Mouse (Mus musculus): ENCODE measurements around the gene Rassf5.
A peak's percentile ranks its signal among the peaks of the same experiment; 100 is the strongest.

Rassf5 gene

DNA sequence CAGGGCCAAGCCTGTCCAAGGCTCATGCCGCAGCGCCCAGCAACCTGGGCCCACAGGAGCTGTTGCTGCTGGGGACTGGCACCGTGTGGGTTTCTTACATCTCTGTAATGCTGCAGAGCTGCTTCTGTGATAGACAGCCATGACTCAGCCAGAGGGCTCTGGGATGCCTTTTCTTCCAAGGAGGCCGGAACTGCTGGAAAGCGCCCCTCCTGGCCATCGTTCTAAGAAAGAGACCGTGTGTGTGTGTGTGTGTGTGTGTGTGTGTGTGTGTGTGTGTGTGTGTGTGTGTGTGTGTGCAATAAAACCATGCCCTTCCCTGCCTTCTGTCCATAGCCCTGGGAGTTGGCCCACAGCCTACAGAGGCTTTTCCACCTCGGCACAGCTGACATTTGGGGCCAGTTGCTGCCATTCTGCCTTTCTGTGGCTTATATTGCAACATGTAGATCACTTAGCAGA is 35.1 kb downstream of the Rassf5 start:
- peak; percentile 19 for DNase-seq (ENCODE audit: low read depth, low spot score)

DNA sequence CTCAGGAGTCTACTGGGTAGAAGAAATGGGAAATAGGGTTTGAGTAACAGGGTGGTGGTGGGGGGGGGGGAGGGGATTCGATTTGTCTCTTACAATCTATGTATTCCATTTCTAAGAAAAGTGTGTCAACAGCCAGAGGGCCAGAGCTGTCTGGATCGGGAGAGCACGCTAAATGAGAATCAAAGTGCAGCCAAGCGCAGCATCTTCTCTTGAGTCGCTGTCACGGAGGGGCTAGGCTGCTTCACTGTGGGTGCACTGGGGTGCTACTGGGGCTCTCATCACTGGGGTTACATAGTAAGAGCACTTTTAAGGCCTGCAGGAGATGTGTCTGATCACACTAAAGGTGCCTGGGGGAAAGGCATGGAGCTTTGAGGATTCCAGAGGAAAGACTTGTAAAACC is 36.3 kb downstream of the Rassf5 start:
- no peak for DNase-seq (ENCODE audit: low read depth, low spot score)

GRCm38 (mm10) chr1:131208081-131208480 is 37.0 kb downstream of the Rassf5 start:
- no peak for DNase-seq (ENCODE audit: low read depth, low spot score)

- DNase-seq (ENCODE audit: low read depth, low spot score): peak; percentile 54
These were observed 37.5 kb downstream of the Rassf5 start for GRCm38 (mm10) chr1:131207531-131207930.

GRCm38 (mm10) chr1:131206342-131206741 is 38.7 kb downstream of the Rassf5 start:
- no peak for DNase-seq (ENCODE audit: low read depth, low spot score)

DNA sequence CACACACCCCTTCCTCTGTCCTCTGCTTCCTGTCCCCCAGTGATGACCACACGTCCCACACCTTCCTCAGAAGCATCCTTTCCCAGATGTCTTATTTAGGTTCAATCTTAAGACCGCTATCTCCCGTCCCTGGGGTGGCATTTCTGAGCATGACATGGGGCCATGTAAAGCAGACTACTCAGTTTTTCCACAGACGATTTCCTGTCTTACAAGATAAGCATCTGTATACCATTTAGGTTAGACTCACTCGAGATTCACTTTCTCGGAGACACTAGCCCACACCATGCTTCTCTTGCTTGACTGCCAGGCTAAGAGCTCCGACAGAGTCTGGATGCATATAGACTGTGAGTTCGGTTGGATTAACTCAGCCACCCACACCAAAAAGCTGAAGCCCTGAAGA is 40.6 kb downstream of the Rassf5 start:
- DNase-seq (ENCODE audit: low read depth, low spot score): no peak

DNA sequence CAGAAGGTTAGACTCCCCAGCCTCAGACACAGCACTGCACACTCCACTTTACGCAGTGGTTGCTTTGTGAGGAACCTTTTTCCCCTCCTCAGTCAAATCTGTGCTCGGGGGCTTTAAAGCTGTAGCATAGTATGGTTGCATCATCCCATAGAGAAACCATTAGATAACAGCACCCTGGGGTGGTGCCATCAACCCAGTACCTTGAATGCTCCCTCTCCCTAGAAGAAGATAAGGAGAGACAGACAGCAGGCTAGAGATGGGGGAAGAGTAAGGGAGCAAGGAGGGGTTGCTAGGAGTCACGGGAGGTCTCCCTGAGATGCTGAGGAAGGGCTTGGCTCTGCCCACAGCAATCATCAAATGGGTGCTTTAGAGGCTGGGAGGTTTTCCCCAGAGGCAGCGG is 43.7 kb downstream of the Rassf5 start:
- DNase-seq (ENCODE audit: low read depth, low spot score): no peak

DNA sequence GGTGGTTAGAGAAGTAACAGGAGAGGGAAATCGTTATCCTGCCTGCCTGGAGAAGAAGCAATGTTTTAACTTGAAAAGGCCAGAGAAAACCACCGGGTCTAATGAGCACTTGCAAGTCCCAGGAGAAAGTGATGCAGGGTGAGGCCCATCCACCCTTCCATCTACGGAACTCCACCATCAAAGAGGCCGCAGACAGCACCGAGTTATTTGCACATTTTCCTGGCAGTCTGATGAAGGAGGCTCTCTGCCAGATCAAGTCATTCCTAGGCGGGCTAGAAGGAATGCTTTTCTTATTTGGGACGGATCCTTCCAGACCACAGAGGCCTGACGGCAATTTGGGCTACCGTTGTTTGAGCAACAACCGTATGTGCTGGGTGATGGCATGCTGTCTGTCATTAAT is 44.5 kb downstream of the Rassf5 start:
- DNase-seq (ENCODE audit: low read depth, low spot score): no peak

DNA sequence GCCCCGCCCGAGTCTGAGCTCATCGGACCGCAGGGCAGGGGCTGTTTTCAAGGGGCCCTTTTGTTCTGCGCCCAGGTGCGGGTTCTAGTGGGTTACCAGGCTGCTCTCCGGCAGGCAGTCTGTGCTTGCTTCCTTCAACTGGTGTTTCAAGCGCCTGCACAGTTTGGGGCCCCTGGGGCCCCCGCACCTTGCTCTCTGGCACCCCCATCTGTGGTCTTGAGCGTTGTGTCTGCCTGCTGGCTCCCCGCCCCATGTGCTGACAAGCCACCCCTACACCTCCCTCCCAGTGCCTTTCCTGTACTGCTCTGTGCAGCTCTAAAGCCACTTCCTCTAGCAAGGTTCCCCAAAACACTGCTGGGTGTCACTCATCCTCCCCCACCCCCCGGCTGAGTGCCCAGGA is 45.1 kb downstream of the Rassf5 start:
- peak; percentile 29 for DNase-seq (ENCODE audit: low read depth, low spot score)

DNA sequence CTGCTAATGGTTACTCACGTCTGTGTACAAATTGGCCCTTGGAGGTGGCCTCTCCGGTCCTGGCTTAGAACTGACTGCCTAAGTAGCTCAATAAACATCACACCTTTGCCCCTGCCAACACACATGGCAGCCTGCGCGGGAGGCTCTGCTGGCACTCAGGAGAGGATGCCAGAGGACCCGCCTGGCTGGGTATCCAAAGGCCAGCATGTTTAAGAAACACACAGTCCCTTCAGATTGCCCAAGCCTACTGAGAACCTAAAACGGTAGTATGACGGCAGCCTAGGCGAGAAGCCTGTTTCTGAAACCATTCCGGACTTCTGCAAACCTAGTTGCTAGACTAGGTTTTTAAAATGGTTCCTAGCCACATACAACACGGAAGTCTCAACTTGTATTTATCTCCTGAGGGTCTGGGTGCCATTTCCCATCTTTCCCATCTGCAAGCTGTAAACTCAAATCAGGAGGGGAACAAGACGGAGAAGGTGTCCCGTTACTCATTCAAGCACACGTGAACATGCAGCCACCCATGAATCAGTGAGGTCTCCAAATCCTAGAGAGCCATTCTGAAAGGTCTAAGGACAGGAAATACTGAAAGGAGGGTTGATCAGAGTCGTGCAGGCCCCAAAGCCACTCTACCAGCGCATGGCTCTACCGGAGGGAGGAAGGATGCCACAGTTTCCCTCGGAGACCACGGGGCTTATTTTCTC is 45.8 kb downstream of the Rassf5 start:
- DNase-seq (ENCODE audit: low read depth, low spot score): no peak

DNA sequence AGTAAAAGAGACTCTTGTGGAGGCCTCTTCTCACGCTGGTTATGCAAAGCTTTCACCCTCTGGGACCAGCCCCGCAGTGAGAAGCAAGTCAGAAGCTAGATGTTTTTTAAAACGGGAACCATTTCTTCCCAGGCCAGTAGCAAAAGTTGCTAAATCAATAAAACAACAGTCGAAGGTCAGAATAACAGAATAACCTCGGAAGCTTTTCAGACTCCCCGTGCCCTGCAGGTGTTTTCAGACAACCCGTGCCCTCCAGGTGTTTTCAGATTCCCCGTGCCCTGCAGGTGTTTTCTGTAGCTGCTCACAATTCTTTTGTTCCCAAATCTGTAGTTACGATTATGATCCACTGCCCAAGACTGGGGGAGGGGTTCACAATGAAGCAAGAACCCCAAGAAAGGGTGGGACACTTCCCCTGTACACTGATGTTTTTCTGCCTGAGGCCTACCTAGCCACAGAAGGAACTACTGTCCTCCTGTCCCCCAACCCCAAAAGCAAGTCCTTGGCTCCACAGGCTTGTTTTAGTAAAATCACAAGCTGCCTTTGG is 46.6 kb downstream of the Rassf5 start:
- no peak for DNase-seq (ENCODE audit: low read depth, low spot score)

DNA sequence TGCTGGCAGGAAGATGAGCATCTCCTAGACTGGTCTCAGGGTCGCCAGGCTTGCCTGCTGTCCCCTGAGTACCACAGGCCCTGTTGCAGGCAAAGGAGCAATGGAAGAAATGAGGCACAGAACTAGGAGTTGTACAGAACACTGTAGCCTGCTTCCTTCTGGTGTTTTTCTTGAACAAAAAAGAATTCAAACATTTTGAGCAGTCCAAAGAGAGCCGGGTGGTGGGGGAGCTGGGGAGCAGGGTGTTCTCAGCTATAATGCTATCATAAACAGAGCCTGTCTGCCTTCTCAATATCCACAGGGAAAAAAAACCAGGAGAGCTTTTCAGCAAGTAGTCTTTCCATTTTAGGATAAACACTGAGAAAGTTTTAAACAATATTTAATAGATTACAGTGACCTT is 49.0 kb downstream of the Rassf5 start:
- no peak for DNase-seq (ENCODE audit: low read depth, low spot score)

GRCm38 (mm10) chr1:131195653-131196052 is 49.4 kb downstream of the Rassf5 start:
- DNase-seq (ENCODE audit: low read depth, low spot score): no peak

DNA sequence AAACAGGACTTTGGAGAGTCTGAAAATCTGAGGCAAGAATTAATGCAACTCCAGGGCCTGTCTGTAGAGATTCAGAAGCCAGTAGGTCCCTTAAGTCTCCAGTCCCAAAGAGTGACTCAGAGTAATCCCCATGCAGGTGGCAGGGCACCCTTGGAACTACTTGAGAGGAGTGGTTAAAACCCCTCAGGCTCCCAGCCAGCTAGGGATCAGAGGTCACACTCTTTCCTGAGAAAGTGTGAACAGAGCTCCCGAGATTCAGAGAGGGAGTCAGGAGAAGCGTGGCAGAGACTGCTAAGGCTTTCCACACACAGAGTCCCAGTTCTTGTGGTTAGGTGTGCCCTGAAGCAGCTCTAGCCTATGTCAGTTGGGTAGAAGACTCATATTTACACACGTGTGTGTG is 51.3 kb downstream of the Rassf5 start:
- no peak for DNase-seq (ENCODE audit: low read depth, low spot score)

GRCm38 (mm10) chr1:131188655-131189054 is 56.4 kb downstream of the Rassf5 start:
- DNase-seq (ENCODE audit: low read depth, low spot score): no peak

- DNase-seq (ENCODE audit: low read depth, low spot score): no peak
These were observed 57.2 kb downstream of the Rassf5 start for GRCm38 (mm10) chr1:131187856-131188255.

DNA sequence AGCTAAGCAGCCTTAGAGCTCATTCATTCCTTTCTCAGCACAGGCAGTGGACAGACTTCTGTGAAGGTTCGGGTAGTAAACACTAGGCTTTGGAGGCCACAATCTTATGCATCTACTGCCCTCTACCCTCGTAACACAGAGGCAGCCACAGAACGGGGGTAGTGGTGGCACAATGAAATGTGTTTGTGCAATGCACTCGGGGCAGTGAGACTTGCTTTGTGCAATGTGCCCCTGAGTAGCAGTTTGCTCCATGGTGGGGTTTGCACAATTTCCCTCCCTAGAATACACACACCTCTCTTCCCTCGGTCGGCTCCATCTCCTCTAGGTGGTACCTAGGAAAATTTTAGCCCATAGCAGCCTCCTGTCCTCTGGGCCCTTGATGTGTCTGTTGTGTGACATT is 58.1 kb downstream of the Rassf5 start:
- DNase-seq (ENCODE audit: low read depth, low spot score): no peak

DNA sequence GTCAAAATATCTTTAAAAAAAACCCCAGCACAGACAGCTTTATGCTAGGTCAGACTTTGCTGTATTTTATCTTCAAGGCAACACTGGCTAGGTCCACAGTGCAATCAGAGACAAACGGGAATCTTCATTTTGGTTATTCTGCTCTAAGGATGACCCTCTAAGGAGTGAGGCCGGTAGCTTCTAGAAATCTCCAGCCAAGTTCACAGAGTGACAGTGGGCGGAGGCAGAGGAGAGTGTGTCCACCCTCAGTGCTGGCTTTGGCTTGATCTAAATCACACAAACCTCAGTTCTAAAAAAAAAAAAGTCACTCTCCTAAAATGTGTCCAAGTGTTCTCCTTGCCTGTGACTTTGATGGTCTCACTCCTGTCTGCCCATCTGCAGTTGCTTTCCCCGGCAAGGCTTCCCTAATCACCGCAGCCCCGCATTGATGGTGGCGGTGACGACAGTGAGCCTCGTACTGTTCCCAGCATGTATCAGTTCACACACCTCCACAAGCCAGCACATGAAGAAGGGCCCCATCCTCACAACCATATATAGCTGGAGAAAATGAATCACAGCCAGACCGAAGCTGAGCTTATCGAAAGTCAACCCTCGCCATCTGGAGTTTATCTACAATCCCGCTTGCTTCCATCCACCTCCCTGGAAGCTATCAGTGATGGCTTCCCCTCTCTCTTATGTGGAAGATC is 59.1 kb downstream of the Rassf5 start:
- no peak for DNase-seq (ENCODE audit: low read depth, low spot score)

GRCm38 (mm10) chr1:131184956-131185660 is 60.0 kb downstream of the Rassf5 start:
- DNase-seq (ENCODE audit: low read depth, low spot score): no peak

GRCm38 (mm10) chr1:131184253-131184955 is 60.7 kb downstream of the Rassf5 start:
- DNase-seq (ENCODE audit: low read depth, low spot score): no peak

DNA sequence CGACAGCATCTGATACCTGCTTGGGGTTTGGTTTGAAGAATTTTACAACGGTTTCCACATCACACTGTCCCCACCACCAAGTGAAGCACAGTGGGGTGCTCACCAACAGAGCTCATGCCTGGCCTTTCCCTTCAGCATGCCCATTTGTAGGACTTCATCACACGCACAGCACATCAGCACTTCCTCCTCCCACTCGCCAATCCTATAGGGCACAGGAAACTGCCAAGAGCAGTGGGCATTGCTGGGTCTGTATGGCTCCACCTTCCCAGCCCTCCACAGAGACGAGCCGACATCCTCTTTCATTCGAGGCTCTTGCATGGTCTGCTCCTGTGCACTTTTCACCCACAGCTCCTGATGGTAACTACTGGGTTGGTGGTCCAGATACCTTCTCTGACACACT is 61.9 kb downstream of the Rassf5 start:
- no peak for DNase-seq (ENCODE audit: low read depth, low spot score)

Data from R1 (cell line).